Mouse (Mus musculus): Measurements from ENCODE around the gene Atp2c2.
A peak's percentile ranks its signal among the peaks of the same experiment; 100 is the strongest.

Atp2c2 gene

GRCm38 (mm10) chr8:119744604-119745003 lies 44.8 kb downstream of the Atp2c2 start:
- no peak for DNase-seq

GRCm38 (mm10) chr8:119755238-119756146 lies 55.7 kb downstream of the Atp2c2 start:
- DNase-seq, result peak; percentile 49

GRCm38 (mm10) chr8:119756147-119756461 lies 56.3 kb downstream of the Atp2c2 start:
- no peak for DNase-seq

GRCm38 (mm10) chr8:119756538-119756937 lies 56.7 kb downstream of the Atp2c2 start:
- no peak for DNase-seq

- no peak for DNase-seq
Measured at GRCm38 (mm10) chr8:119761692-119762091, 61.9 kb downstream of the Atp2c2 start.

GRCm38 (mm10) chr8:119762226-119763220 lies 62.7 kb downstream of the Atp2c2 start:
- DNase-seq, result no peak

- DNase-seq, result no peak
Measured at GRCm38 (mm10) chr8:119765311-119765710, 65.5 kb downstream of the Atp2c2 start.

- DNase-seq, result no peak
Measured at GRCm38 (mm10) chr8:119765761-119766444, 66.1 kb downstream of the Atp2c2 start.

GRCm38 (mm10) chr8:119776668-119777245 lies 76.9 kb downstream of the Atp2c2 start:
- DNase-seq, result no peak

GRCm38 (mm10) chr8:119777765-119778164 lies 78.0 kb downstream of the Atp2c2 start:
- peak; percentile 60 for DNase-seq

GRCm38 (mm10) chr8:119778263-119778662 lies 78.5 kb downstream of the Atp2c2 start, which contains the start of gene Tldc1:
Tldc1 (minus strand) TSS chr8:119778416.
- peak; percentile 100 for DNase-seq

- peak; percentile 92 for DNase-seq
Measured at GRCm38 (mm10) chr8:119779013-119779737, 79.4 kb downstream of the Atp2c2 start.

- DNase-seq, result no peak
Measured at GRCm38 (mm10) chr8:119780402-119781049, 80.7 kb downstream of the Atp2c2 start.

GRCm38 (mm10) chr8:119781086-119781840 lies 81.5 kb downstream of the Atp2c2 start:
- DNase-seq, result peak; percentile 41

GRCm38 (mm10) chr8:119782715-119783114 lies 82.9 kb downstream of the Atp2c2 start:
- peak; percentile 90 for DNase-seq

- DNase-seq, result no peak
Measured at GRCm38 (mm10) chr8:119783579-119783978, 83.8 kb downstream of the Atp2c2 start.

- DNase-seq, result no peak
Measured at GRCm38 (mm10) chr8:119784141-119784574, 84.3 kb downstream of the Atp2c2 start.

- DNase-seq, result no peak
Measured at GRCm38 (mm10) chr8:119784676-119785075, 84.9 kb downstream of the Atp2c2 start.

- DNase-seq, result no peak
Measured at GRCm38 (mm10) chr8:119785764-119786405, 86.1 kb downstream of the Atp2c2 start.

- no peak for DNase-seq
Measured at GRCm38 (mm10) chr8:119786871-119787270, 87.1 kb downstream of the Atp2c2 start.
